Comparison of ENCODE assay signal across 8 mouse cellular contexts in the genomic region with DNA sequence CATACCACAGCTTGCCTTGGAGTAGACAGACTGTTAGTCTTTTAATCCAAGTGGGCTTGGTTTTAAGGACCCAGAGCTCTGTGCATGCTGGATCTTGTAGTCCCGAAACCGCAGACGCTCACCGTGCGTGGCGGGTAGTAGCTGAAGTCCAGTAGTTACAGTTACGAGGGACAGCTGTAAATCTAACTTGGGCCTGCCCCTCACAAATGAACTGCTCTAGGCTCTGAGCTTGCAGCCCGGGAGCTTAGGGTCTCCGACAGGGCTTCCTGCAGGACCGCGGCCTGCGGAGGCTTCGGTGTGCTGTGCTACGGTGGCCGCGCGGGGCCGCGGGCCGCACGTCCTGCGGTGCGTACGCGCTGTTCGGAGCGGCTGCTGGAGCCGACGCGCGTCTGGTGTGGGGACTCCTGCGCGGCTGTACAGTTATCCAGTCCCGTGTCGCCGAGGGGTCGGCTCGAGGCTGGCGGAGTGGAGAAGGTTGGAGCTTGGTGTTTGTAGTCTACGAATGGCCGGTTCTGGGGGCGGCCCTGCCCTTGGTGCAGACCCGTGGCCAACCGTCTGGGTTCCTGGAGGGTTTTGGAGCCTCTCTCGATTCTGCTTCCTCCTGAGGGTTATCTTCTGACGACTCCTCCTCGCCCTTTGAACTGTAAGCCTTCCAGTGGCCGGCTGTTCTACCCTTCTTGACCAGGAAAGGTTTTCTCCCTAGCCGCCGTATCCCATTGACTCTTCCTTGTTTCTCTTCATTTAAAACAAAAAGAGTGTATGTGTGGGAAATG. TPM values are rescaled to one million over a fixed set of nuclear protein-coding genes. Genes with fewer than 3 reads are reported as not detected.
A peak's percentile ranks its signal among the peaks of the same experiment; 100 is the strongest.
DNase-seq lines count a peak whose midpoint lies in the region; ATAC-seq lines count a peak whose summit lies in the region.

Gene Atg4c, plus strand, starts transcription at position 125 of the 773 bp plus-strand sequence.

- H3K4me1 ChIP-seq in forebrain, embryonic 10.5 days: peaks cover 15% of the 10 kb centered on the region
- H3K4me1 ChIP-seq in heart, embryonic 14.5 days (ENCODE audit: control insufficient read depth in 2 of 2, insufficient read depth in 2 of 2, low read length in 2 of 2): peaks cover 0 to 4% of the 10 kb centered on the region in 2 experiments; a peak in 1 of 4 replicates
- H3K4me1 ChIP-seq in liver, embryonic 12.5 days: peaks cover 15% of the 10 kb centered on the region

- H3K36me3 ChIP-seq in forebrain, embryonic 10.5 days (replicated peaks): no peaks in the 10 kb centered on the region
- no peaks in the 10 kb centered on the region for H3K36me3 ChIP-seq in heart, embryonic 14.5 days (ENCODE audit: control insufficient read depth, insufficient read depth, low read length)
- no peaks in the 10 kb centered on the region for H3K36me3 ChIP-seq in liver, embryonic 12.5 days
- H3K36me3 ChIP-seq in splenic B cell, adult 2 months (ENCODE audit: control insufficient read depth, insufficient read depth, low read length, poor library complexity, severe bottlenecking): no peaks in the 10 kb centered on the region

- peak within 1 kb of the TSS; percentile 70 for H3K4me2 ChIP-seq in heart, embryonic 14.5 days (ENCODE audit: low read length)
- H3K4me2 ChIP-seq in liver, embryonic 12.5 days: peak within 1 kb of the TSS; percentile 76

- under 1% methylated on average over 50 of the region's 50 CpGs for WGBS in forebrain, embryonic 10.5 days
- 0% methylated on average over 50 of the region's 50 CpGs for WGBS in heart, embryonic 14.5 days
- under 1% methylated on average over 50 of the region's 50 CpGs for WGBS in liver, embryonic 12.5 days (ENCODE audit: insufficient replicate concordance)

- peaks cover 3% of the 10 kb centered on the region; the same call in 1 of the 2 replicates for H3K9me3 ChIP-seq in forebrain, embryonic 10.5 days
- no peaks in the 10 kb centered on the region for H3K9me3 ChIP-seq in heart, embryonic 14.5 days (ENCODE audit: control insufficient read depth, low read length)
- H3K9me3 ChIP-seq in liver, embryonic 12.5 days (replicated peaks): no peaks in the 10 kb centered on the region

- H3K27ac ChIP-seq in forebrain, embryonic 10.5 days: peak within 1 kb of the TSS; percentile 97
- peak within 1 kb of the TSS; percentile 86 to 95 for H3K27ac ChIP-seq in heart, embryonic 14.5 days (replicated peaks in 1 of 2; ENCODE audit: control insufficient read depth in 1 of 2, insufficient read depth in 1 of 2, low read depth in 2 of 2, low read length in 2 of 2)
- H3K27ac ChIP-seq in liver, embryonic 12.5 days: peak within 1 kb of the TSS; percentile 74

- no peaks in the 10 kb centered on the region for H3K27me3 ChIP-seq in forebrain, embryonic 10.5 days (ENCODE audit: poor library complexity, severe bottlenecking)
- no peaks in the 10 kb centered on the region for H3K27me3 ChIP-seq in heart, embryonic 14.5 days (ENCODE audit: control insufficient read depth, insufficient read depth, low read length)
- H3K27me3 ChIP-seq in liver, embryonic 12.5 days (replicated peaks): no peaks in the 10 kb centered on the region
- no peaks in the 10 kb centered on the region for H3K27me3 ChIP-seq in splenic B cell, adult 2 months (ENCODE audit: control insufficient read depth, insufficient read depth, low read length, poor library complexity, severe bottlenecking)

- ATAC-seq in CD4-positive, CD25-positive, alpha-beta regulatory T cell, adult 4 months: peak; percentile 84
- ATAC-seq in heart, embryonic 14.5 days (ENCODE audit: insufficient number of reproducible peaks, insufficient read depth, low FRiP score, low read depth): peak; percentile 93
- peak; percentile 94 for ATAC-seq in liver, embryonic 12.5 days

- peak; percentile 53 for DNase-seq in c-Kit-positive CD71-negative TER-119-negative erythroid progenitor cells, embryonic 14.5 days (ENCODE audit: low read depth)
- DNase-seq in forebrain, embryonic 10.5 days (ENCODE audit: extremely low spot score, low spot score): peak; percentile 84
- peak; percentile 90 for DNase-seq in kidney, postnatal 10 days
- DNase-seq in naive thymus-derived CD4-positive, alpha-beta T cell, adult 2 months (ENCODE audit: low read depth): peak; percentile 64
- DNase-seq in splenic B cell, adult 2 months (ENCODE audit: low read depth, low spot score): peak; percentile 79

- peak within 1 kb of the TSS; percentile 85 for H3K9ac ChIP-seq in heart, embryonic 14.5 days (ENCODE audit: low read length)
- peak within 1 kb of the TSS; percentile 73 for H3K9ac ChIP-seq in liver, embryonic 12.5 days

- H3K4me3 ChIP-seq in forebrain, embryonic 10.5 days: peak within 1 kb of the TSS; percentile 77
- H3K4me3 ChIP-seq in heart, embryonic 14.5 days (ENCODE audit: control insufficient read depth in 1 of 2, insufficient read depth in 1 of 2, low read depth in 1 of 2, low read length in 2 of 2): peak within 1 kb of the TSS; percentile 66 to 84
- peak within 1 kb of the TSS; percentile 71 for H3K4me3 ChIP-seq in liver, embryonic 12.5 days

RNA-seq across cellular contexts. Expression of gene Atg4c, which starts in this region (rescaled TPM):
- polyA plus RNA-seq in CD4-positive, CD25-positive, alpha-beta regulatory T cell, adult 4 months (2017; shearing (Covaris generic)): 1 to 10 TPM; 1.2 to 3.2 TPM
- 12.6 and 14.2 TPM in 2 replicates for polyA plus RNA-seq in forebrain, embryonic 10.5 days (2016; fragmentation: Nextera tagmentation; extraction: Ambion mirVana)
- 8.5 and 8.7 TPM in 2 replicates for polyA plus RNA-seq in heart, embryonic 14.5 days (2014; fragmentation: Nextera tagmentation; extraction: Ambion mirVana)
- polyA plus RNA-seq in liver, embryonic 12.5 days (2016; fragmentation: Nextera tagmentation; extraction: Ambion mirVana): 6.3 and 7.3 TPM in 2 replicates

Comparison
In these comparisons a context has a peak if more than half of its experiments do, and no peak if none do; other contexts are left out.
1. Peak in every context shown above with its lines: DNase-seq, ATAC-seq, H3K4me3 ChIP-seq and H3K27ac ChIP-seq.